Mouse (Mus musculus) heart, embryonic 16.5 days (tissue): ENCODE measurements around the gene Cacul1. TPM values are rescaled to one million over a fixed set of nuclear protein-coding genes. Genes with fewer than 3 reads are reported as not detected.

Source experiments
- ATAC-seq: fragments of 200-750 bp; cut with Nextera tagmentation; replicated peaks from 2 replicates; pipeline ENCODE4 v1.8.0; 2017; ENCODE audit warnings: moderate number of reproducible peaks; ENCODE audit not compliant: insufficient read depth, low FRiP score; ENCODE audit errors: extremely low read depth
- H3K27ac ChIP-seq: fragments of 300-500 bp; sonication (generic); 2 replicates; pipeline ENCODE4 v1.5.1; 2014; ENCODE audit warnings: mild to moderate bottlenecking, low read length, control low read depth, moderate library complexity
- H3K27me3 ChIP-seq: fragments of 300-500 bp; sonication (generic); 2 replicates; pipeline ENCODE4 v1.6.1; 2014; ENCODE audit warnings: low read length, mixed read lengths; ENCODE audit not compliant: control insufficient read depth, insufficient read depth
- H3K36me3 ChIP-seq: fragments of 300-500 bp; sonication (generic); 2 replicates; pipeline ENCODE4 v1.6.1; 2014; ENCODE audit not compliant: control insufficient read depth, insufficient read depth
- H3K4me1 ChIP-seq: fragments of 300-500 bp; sonication (generic); 2 replicates; pipeline ENCODE4 v1.6.1; 2014; ENCODE audit warnings: low read length, mixed read lengths; ENCODE audit not compliant: control insufficient read depth, insufficient read depth
- H3K4me2 ChIP-seq: fragments of 300-500 bp; sonication (generic); 2 replicates; pipeline ENCODE4 v1.6.1; 2014; ENCODE audit warnings: low read depth, mild to moderate bottlenecking, control low read depth, low read length
- H3K4me3 ChIP-seq: fragments of 300-500 bp; sonication (generic); 2 replicates; pipeline ENCODE4 v1.5.1; 2014; ENCODE audit warnings: mild to moderate bottlenecking, control low read depth, low read length
- H3K9ac ChIP-seq: fragments of 300-500 bp; sonication (generic); 2 replicates; pipeline ENCODE4 v1.6.1; 2014; ENCODE audit warnings: low read length, control low read depth
- H3K9me3 ChIP-seq: fragments of 300-500 bp; sonication (generic); replicated peaks from 2 replicates; pipeline ENCODE4 v1.6.1; 2016; ENCODE audit warnings: low read length; ENCODE audit not compliant: control insufficient read depth
- WGBS: fragments of 180-500 bp; shearing (Covaris S2); extraction: QIAGEN DNeasy Blood & Tissue Kit; methylation state at CpG from one replicate; pipeline ENCODE4 v1.1.7; 2014; 5-methylcytosine and 5-hydroxymethylcytosine counted together
- polyA plus RNA-seq: library from polyadenylated mRNA; unstranded; fragments of >200 nt; fragmentation: Nextera tagmentation; extraction: Ambion mirVana; gene quantifications from 2 replicates; pipeline ENCODE4 v1.2.1, GENCODE M21; 2015

Cacul1 gene
- polyA plus RNA-seq, 1 experiment from 2014 or later: 13.1 TPM

DNA sequence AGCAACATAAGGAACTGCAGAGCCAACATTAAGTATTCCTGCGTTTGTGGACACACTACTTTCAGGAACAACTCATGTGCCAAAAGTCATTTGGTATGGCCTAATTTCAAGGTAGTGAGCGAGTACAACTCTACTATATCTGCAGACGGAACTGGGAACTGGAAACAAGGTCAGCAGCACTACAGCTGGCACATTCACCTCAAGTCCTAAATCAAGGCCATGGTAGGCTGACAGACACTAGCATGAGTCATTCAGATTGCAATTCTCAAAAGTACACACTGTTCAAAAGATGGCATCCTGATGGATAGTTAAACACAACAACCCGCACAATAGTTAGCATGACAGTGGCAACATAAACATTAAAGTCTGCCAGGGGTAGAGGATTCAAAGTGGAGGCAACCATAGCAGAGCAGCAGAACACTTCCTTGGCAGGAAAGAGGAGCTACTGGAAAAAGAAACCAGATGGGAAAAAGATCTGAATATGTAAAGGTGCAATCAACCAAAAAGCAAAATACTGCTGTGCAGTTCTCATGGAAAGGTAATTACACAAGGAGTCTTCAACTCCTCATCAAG lies 25.9 kb downstream of the Cacul1 start:
- ATAC-seq: no peak
- Histone ChIP-seq H3K4me1 (no peaks in the 10 kb centered on the region), H3K9me3 (no peaks in the 10 kb centered on the region), H3K4me3 (no peak overlapping the region), H3K4me2 (no peak overlapping the region), H3K9ac (no peak overlapping the region), H3K27ac (no peak overlapping the region), H3K36me3 (no peaks in the 10 kb centered on the region), H3K27me3 (no peaks in the 10 kb centered on the region)
- 83% methylated on average over 4 of the region's 4 CpGs for WGBS

GRCm38 (mm10) chr19:60553501-60553900 lies 27.3 kb downstream of the Cacul1 start:
- ATAC-seq: no peak
- Histone ChIP-seq H3K27me3 (no peaks in the 10 kb centered on the region), H3K4me1 (no peaks in the 10 kb centered on the region), H3K9ac (no peak overlapping the region), H3K4me3 (no peak overlapping the region), H3K9me3 (no peaks in the 10 kb centered on the region), H3K4me2 (no peak overlapping the region), H3K27ac (no peak overlapping the region), H3K36me3 (no peaks in the 10 kb centered on the region)

GRCm38 (mm10) chr19:60543302-60543701 lies 37.5 kb downstream of the Cacul1 start:
- 87% methylated on average over 2 of the region's 2 CpGs for WGBS
- H3K9ac ChIP-seq: no peak overlapping the region
- no peak for ATAC-seq

GRCm38 (mm10) chr19:60531897-60532296 lies 48.9 kb downstream of the Cacul1 start:
- Histone ChIP-seq H3K36me3 (peaks cover 13% of the 10 kb centered on the region; the same call in 1 of the 2 replicates), H3K9me3 (no peaks in the 10 kb centered on the region)

More at GRCm38 (mm10) chr19:60543302-60543701, 37.5 kb downstream of the Cacul1 start:
- Histone ChIP-seq H3K4me2 (no peak overlapping the region), H3K4me3 (no peak overlapping the region), H3K27me3 (no peaks in the 10 kb centered on the region), H3K36me3 (peaks cover 10% of the 10 kb centered on the region; the same call in 1 of the 2 replicates), H3K9me3 (no peaks in the 10 kb centered on the region), H3K27ac (no peak overlapping the region), H3K4me1 (no peaks in the 10 kb centered on the region)

GRCm38 (mm10) chr19:60530171-60530570 lies 50.7 kb downstream of the Cacul1 start:
- Histone ChIP-seq H3K9me3 (no peaks in the 10 kb centered on the region), H3K4me3 (no peak overlapping the region), H3K9ac (no peak overlapping the region), H3K4me1 (no peaks in the 10 kb centered on the region), H3K4me2 (no peak overlapping the region), H3K36me3 (peaks cover 15% of the 10 kb centered on the region), H3K27me3 (no peaks in the 10 kb centered on the region), H3K27ac (no peak overlapping the region)
- ATAC-seq: no peak
- WGBS: 82% methylated on average over 1 of the region's 1 CpGs

More at GRCm38 (mm10) chr19:60531897-60532296, 48.9 kb downstream of the Cacul1 start:
- no peak overlapping the region for H3K9ac ChIP-seq
- no peak overlapping the region for H3K27ac ChIP-seq
- no peak overlapping the region for H3K4me2 ChIP-seq
- 92% methylated on average over 2 of the region's 2 CpGs for WGBS
- H3K27me3 ChIP-seq: no peaks in the 10 kb centered on the region
- no peaks in the 10 kb centered on the region for H3K4me1 ChIP-seq
- ATAC-seq: no peak
- no peak overlapping the region for H3K4me3 ChIP-seq

GRCm38 (mm10) chr19:60529302-60529701 lies 51.5 kb downstream of the Cacul1 start:
- Histone ChIP-seq H3K9me3 (no peaks in the 10 kb centered on the region), H3K27ac (no peak overlapping the region), H3K36me3 (peaks cover 15% of the 10 kb centered on the region), H3K4me1 (no peaks in the 10 kb centered on the region), H3K9ac (no peak overlapping the region), H3K4me2 (no peak overlapping the region), H3K4me3 (no peak overlapping the region), H3K27me3 (no peaks in the 10 kb centered on the region)
- ATAC-seq: no peak
- 83% methylated on average over 1 of the region's 1 CpGs for WGBS

DNA sequence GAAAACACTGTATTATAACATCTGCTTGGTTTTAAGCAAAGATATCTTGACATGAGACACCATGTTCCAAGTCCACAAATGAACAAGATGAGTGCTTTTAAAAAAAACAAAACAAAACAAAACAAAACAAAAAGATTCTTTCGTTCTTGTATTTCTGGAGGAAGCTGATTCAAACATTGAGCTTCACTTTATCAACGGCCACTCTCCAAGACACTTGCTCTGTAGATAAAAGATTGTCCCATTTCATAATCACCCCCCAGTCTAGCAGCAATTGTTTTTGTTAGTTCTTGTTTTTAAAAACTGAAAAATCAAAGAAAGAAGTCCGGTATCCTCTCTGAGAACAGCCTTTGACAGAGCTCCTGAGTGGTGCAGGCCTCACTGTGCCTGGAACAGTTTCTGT lies 52.2 kb downstream of the Cacul1 start:
- H3K4me3 ChIP-seq: no peak overlapping the region
- H3K9ac ChIP-seq: no peak overlapping the region
- H3K36me3 ChIP-seq: peaks cover 12% of the 10 kb centered on the region
- no peaks in the 10 kb centered on the region for H3K4me1 ChIP-seq
- no peak overlapping the region for H3K4me2 ChIP-seq
- no peaks in the 10 kb centered on the region for H3K27me3 ChIP-seq
- no peaks in the 10 kb centered on the region for H3K9me3 ChIP-seq
- 77% methylated on average over 3 of the region's 3 CpGs for WGBS
- H3K27ac ChIP-seq: no peak overlapping the region
- no peak for ATAC-seq

- no peak for ATAC-seq
- Histone ChIP-seq H3K36me3 (peaks cover 12% of the 10 kb centered on the region), H3K9ac (no peak overlapping the region), H3K9me3 (no peaks in the 10 kb centered on the region), H3K4me2 (no peak overlapping the region), H3K4me3 (no peak overlapping the region), H3K4me1 (no peaks in the 10 kb centered on the region), H3K27ac (no peak overlapping the region), H3K27me3 (no peaks in the 10 kb centered on the region)
- 83% methylated on average over 4 of the region's 4 CpGs for whole genome bisulfite sequencing
Measured at GRCm38 (mm10) chr19:60526876-60527275, 53.9 kb downstream of the Cacul1 start.

DNA sequence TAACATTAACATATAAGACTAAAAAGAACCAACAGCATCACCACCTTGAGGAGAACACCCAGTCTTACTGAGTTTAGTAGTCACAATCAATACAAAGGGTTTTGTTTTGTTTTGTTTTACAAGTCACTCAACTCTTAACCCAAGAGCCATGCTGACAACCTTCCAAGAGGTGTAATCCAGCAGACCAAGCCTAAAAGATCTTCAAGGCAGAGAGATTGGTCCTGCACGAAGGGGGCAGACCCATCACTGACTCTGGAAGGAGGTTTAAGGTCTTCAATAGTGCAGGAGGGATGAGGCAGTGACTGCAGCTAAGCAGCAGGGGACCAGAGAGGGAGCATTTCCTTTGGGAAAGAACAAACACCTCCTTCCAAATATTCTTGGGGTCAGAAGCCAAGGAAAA lies 55.7 kb downstream of the Cacul1 start:
- H3K36me3 ChIP-seq: peaks cover 9% of the 10 kb centered on the region
- H3K4me2 ChIP-seq: no peak overlapping the region
- H3K4me3 ChIP-seq: no peak overlapping the region
- ATAC-seq: no peak
- no peak overlapping the region for H3K9ac ChIP-seq
- WGBS: 71% methylated on average over 1 of the region's 1 CpGs
- no peaks in the 10 kb centered on the region for H3K9me3 ChIP-seq
- no peaks in the 10 kb centered on the region for H3K27me3 ChIP-seq
- no peak overlapping the region for H3K27ac ChIP-seq
- H3K4me1 ChIP-seq: no peaks in the 10 kb centered on the region
